Mouse (Mus musculus) thymus, postnatal 14 days (tissue): ENCODE results near the gene Sgpp1.
"Not testable (repeated sequence)": the region's sequence is repeated elsewhere in the genome, so short reads cannot be mapped to it uniquely, and the experiment has no call there.

ENCODE experiments used
- DNase-seq: peaks from one replicate; pipeline ENCODE4 v3.0.0; 2021

Gene Sgpp1

GRCm38 (mm10) chr12:75731508-75731907 lies 4.0 kb downstream of the Sgpp1 start:
- DNase-seq = no peak

- DNase-seq = no peak
Observed at GRCm38 (mm10) chr12:75730458-75730857, 5.1 kb downstream of the Sgpp1 start.

- no peak for DNase-seq
Observed at GRCm38 (mm10) chr12:75729876-75730275, 5.7 kb downstream of the Sgpp1 start.

GRCm38 (mm10) chr12:75727333-75728125 lies 8.0 kb downstream of the Sgpp1 start:
- DNase-seq = peak; percentile 40

- peak; percentile 37 for DNase-seq
Observed at GRCm38 (mm10) chr12:75726349-75726861, 9.1 kb downstream of the Sgpp1 start.

GRCm38 (mm10) chr12:75724621-75725324 lies 10.8 kb downstream of the Sgpp1 start:
- DNase-seq = no peak

GRCm38 (mm10) chr12:75723839-75724463 lies 11.6 kb downstream of the Sgpp1 start:
- DNase-seq = no peak

- no peak for DNase-seq
Observed at GRCm38 (mm10) chr12:75721941-75722340, 13.6 kb downstream of the Sgpp1 start.

- no peak for DNase-seq
Observed at GRCm38 (mm10) chr12:75721006-75721405, 14.5 kb downstream of the Sgpp1 start.

- DNase-seq = no peak
Observed at GRCm38 (mm10) chr12:75713596-75713995, 21.9 kb downstream of the Sgpp1 start.

- DNase-seq = not testable (repeated sequence)
Observed at GRCm38 (mm10) chr12:75712905-75713304, 22.6 kb downstream of the Sgpp1 start.

GRCm38 (mm10) chr12:75710596-75711376 lies 24.7 kb downstream of the Sgpp1 start:
- DNase-seq = no peak

GRCm38 (mm10) chr12:75709506-75709905 lies 26.0 kb downstream of the Sgpp1 start:
- DNase-seq = no peak

GRCm38 (mm10) chr12:75706670-75707069 lies 28.9 kb downstream of the Sgpp1 start:
- DNase-seq = no peak

GRCm38 (mm10) chr12:75702739-75703122 lies 32.8 kb downstream of the Sgpp1 start:
- no peak for DNase-seq

- DNase-seq = no peak
Observed at GRCm38 (mm10) chr12:75702084-75702738, 33.3 kb downstream of the Sgpp1 start.

- DNase-seq = no peak
Observed at GRCm38 (mm10) chr12:75701173-75702083, 34.1 kb downstream of the Sgpp1 start.

GRCm38 (mm10) chr12:75698692-75699091 lies 36.8 kb downstream of the Sgpp1 start:
- peak; percentile 12 for DNase-seq

GRCm38 (mm10) chr12:75695845-75696244 lies 39.7 kb downstream of the Sgpp1 start:
- not testable (repeated sequence) for DNase-seq

GRCm38 (mm10) chr12:75689003-75689402 lies 46.5 kb downstream of the Sgpp1 start:
- no peak for DNase-seq

- DNase-seq = no peak
Observed at GRCm38 (mm10) chr12:75687314-75687713, 48.2 kb downstream of the Sgpp1 start.
